ENCODE assay signal across 8 mouse cellular contexts in the genomic region with DNA sequence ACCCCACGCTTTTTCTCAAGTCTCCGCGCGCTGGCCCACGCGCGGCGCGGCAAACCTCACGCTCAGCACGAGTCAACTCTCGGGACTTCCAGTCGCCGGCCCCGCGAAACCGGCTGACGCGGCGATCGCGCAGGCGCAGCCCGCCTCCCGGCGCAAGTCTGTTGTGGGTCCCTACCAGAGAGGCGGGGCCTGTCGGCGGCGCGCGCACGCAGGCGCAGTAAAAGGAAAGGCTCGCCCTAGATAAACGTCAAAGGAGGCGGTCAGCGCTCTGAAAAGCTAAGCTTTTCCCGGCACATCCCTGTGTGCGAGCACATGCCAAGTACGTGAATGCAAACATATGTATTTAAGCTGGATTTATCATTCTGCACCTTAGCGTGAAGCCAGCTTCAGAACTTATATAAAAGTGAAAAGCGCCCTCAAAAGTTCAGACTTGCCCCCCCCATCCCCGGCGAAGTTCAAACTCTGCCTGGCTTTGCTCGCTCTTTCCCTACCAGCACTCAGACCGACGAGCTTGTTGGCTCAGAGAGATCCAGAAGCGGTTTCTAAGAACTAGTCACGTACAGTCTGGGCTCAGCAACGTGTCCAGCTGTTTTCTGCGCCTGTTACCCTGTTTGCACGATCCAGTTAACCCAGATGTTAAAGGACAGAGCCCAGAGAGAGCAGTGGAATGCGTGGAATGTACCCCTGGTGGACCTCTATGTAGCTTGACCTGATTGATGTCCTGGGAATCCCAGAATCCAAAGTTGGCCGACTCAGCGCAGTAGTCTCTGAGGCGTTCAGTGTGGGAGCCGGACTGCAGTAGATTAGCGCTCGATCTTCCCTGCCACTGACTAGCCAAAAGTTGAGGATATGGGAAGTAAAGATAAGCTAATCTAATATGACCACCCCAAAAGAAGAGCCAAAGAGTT. TPM values are rescaled to one million over a fixed set of nuclear protein-coding genes. Genes with fewer than 3 reads are reported as not detected.
DNase-seq lines count a peak whose midpoint lies in the region; ATAC-seq and TF ChIP-seq lines count a peak whose summit lies in the region.

Gene Pelo (minus strand): TSS at position 118 of the 908 bp plus-strand sequence.

- in situ Hi-C loops in ES-E14 (cut with MboI; ENCODE audit: low sequenced_read_pairs in 2 of 2, unreplicated experiment in 2 of 2), result no loop called here

- 1% methylated on average over 60 of the region's 60 CpGs for WGBS in forebrain, embryonic 16.5 days
- under 1% methylated on average over 60 of the region's 60 CpGs for WGBS in lung, embryonic 14.5 days
- WGBS in olfactory bulb, adult 2 months, result under 1% methylated on average over 60 of the region's 60 CpGs
- WGBS in thymus, adult 2 months, result under 1% methylated on average over 60 of the region's 60 CpGs

- no peaks in the 10 kb centered on the region for H3K9me3 ChIP-seq in ES-E14 (ENCODE audit: control insufficient read depth, insufficient read depth, low read depth, low read length)
- 0 out of 2 replicates have a peak, but pooled peaks cover 2% of the 10 kb centered on the region for H3K9me3 ChIP-seq in forebrain, embryonic 16.5 days (ENCODE audit: control insufficient read depth, low read length)
- H3K9me3 ChIP-seq in lung, embryonic 14.5 days (ENCODE audit: low read depth, low read length), result no peaks in the 10 kb centered on the region

- peak within 1 kb of the TSS; percentile 77 for H3K9ac ChIP-seq in ES-E14 (ENCODE audit: insufficient read depth, low read depth, low read length, poor library complexity, severe bottlenecking)
- H3K9ac ChIP-seq in forebrain, embryonic 16.5 days (replicated peaks; ENCODE audit: low read depth, low read length), result peak within 1 kb of the TSS; percentile 70
- peak within 1 kb of the TSS; percentile 77 for H3K9ac ChIP-seq in lung, embryonic 14.5 days

- H3K36me3 ChIP-seq in ES-E14 (ENCODE audit: control insufficient read depth, insufficient read depth, low read length, poor library complexity, severe bottlenecking), result peaks cover 11% of the 10 kb centered on the region
- H3K36me3 ChIP-seq in forebrain, embryonic 16.5 days (ENCODE audit: control insufficient read depth, insufficient read depth), result peaks cover 10% of the 10 kb centered on the region
- H3K36me3 ChIP-seq in lung, embryonic 14.5 days (ENCODE audit: insufficient read depth), result peaks cover 19% of the 10 kb centered on the region
- H3K36me3 ChIP-seq in thymus, adult 2 months (ENCODE audit: control insufficient read depth, insufficient read depth, low read length), result no peaks in the 10 kb centered on the region

- peak; percentile 63 for DNase-seq in ES-E14 (ENCODE audit: low read depth, low spot score)
- DNase-seq in cerebellum, adult 11-12 months, result peak; percentile 94
- DNase-seq in heart, postnatal 36 days, result peak; percentile 95 to 97
- peak; percentile 95 for DNase-seq in layer of hippocampus, adult 2 months (ENCODE audit: low spot score in 2 of 2)
- DNase-seq in lung, embryonic 14.5 days, result peak; percentile 97
- peak; percentile 95 for DNase-seq in thymus, adult 2 months

- peak within 1 kb of the TSS; percentile 70 to 74 for H3K4me3 ChIP-seq in ES-E14 (ENCODE audit: insufficient read depth in 1 of 2, low read depth in 1 of 2, low read length in 2 of 2, poor library complexity in 1 of 2, severe bottlenecking in 1 of 2)
- H3K4me3 ChIP-seq in forebrain, embryonic 16.5 days (replicated peaks; ENCODE audit: low read length), result peak within 1 kb of the TSS; percentile 68
- peak within 1 kb of the TSS; percentile 79 for H3K4me3 ChIP-seq in layer of hippocampus, adult 2 months
- peak within 1 kb of the TSS; percentile 69 for H3K4me3 ChIP-seq in lung, embryonic 14.5 days (ENCODE audit: low read depth, low read length)
- peak within 1 kb of the TSS; percentile 57 for H3K4me3 ChIP-seq in olfactory bulb, adult 2 months (ENCODE audit: insufficient read depth, low read depth, low read length)
- peak within 1 kb of the TSS; percentile 66 for H3K4me3 ChIP-seq in thymus, adult 2 months (ENCODE audit: control insufficient read depth, insufficient read depth, low read length)

- H3K4me2 ChIP-seq in forebrain, embryonic 16.5 days (ENCODE audit: low read length), result peak within 1 kb of the TSS; percentile 99
- H3K4me2 ChIP-seq in lung, embryonic 14.5 days, result peak within 1 kb of the TSS; percentile 97

- intact Hi-C loops in heart, postnatal 36 days (cut with DNase I), result no loop called here

- peak; percentile 85 for TF ChIP-seq POLR2A in olfactory bulb, adult 2 months (IDR thresholded peaks at IDR 0.05; ENCODE audit: insufficient read depth, low read depth, low read length)
- peak; percentile 82 for TF ChIP-seq POLR2A in thymus, adult 2 months (IDR thresholded peaks at IDR 0.05; ENCODE audit: control insufficient read depth, extremely low read depth, insufficient read depth, low read length, poor library complexity)

- TF ChIP-seq CTCF in layer of hippocampus, adult 2 months (conservative IDR thresholded peaks at IDR 0.05), result no peak
- TF ChIP-seq CTCF in lung, embryonic 14.5 days (IDR thresholded peaks at IDR 0.05; ENCODE audit: low read depth), result no peak
- no peak for TF ChIP-seq CTCF in olfactory bulb, adult 2 months (IDR thresholded peaks at IDR 0.05; ENCODE audit: insufficient read depth, low read depth, low read length)
- TF ChIP-seq CTCF in thymus, adult 2 months (IDR thresholded peaks at IDR 0.05; ENCODE audit: borderline replicate concordance, control insufficient read depth, extremely low read depth, insufficient read depth, low read length, poor library complexity), result 0 out of 2 replicates have a peak, but pooled peaks have one; percentile 49

- H3K4me1 ChIP-seq in ES-E14 (ENCODE audit: control insufficient read depth in 2 of 2, insufficient read depth in 2 of 2, low read length in 2 of 2, poor library complexity in 1 of 2), result peaks cover 0 to 12% of the 10 kb centered on the region in 2 experiments; a peak in 1 of 4 replicates
- peaks cover 15% of the 10 kb centered on the region for H3K4me1 ChIP-seq in forebrain, embryonic 16.5 days (replicated peaks; ENCODE audit: control insufficient read depth, insufficient read depth, low read length)
- peaks cover 12% of the 10 kb centered on the region for H3K4me1 ChIP-seq in lung, embryonic 14.5 days (ENCODE audit: insufficient read depth)
- H3K4me1 ChIP-seq in olfactory bulb, adult 2 months (ENCODE audit: control insufficient read depth, insufficient read depth, low read length), result peaks cover 10% of the 10 kb centered on the region; the same call in 1 of the 2 replicates
- peaks cover 15% of the 10 kb centered on the region for H3K4me1 ChIP-seq in thymus, adult 2 months (replicated peaks; ENCODE audit: control insufficient read depth, insufficient read depth, low read length)

- H3K27me3 ChIP-seq in forebrain, embryonic 16.5 days (replicated peaks; ENCODE audit: control insufficient read depth, insufficient read depth, low read length), result no peaks in the 10 kb centered on the region
- no peaks in the 10 kb centered on the region for H3K27me3 ChIP-seq in lung, embryonic 14.5 days (ENCODE audit: insufficient read depth, low read length)
- no peaks in the 10 kb centered on the region for H3K27me3 ChIP-seq in thymus, adult 2 months (ENCODE audit: control insufficient read depth, insufficient read depth, low read length)

- no peak within 1 kb of the TSS; the same call in 1 of the 2 replicates for H3K27ac ChIP-seq in ES-E14 (ENCODE audit: insufficient read depth, low read depth, low read length, poor library complexity, severe bottlenecking)
- H3K27ac ChIP-seq in forebrain, embryonic 16.5 days (ENCODE audit: low read length), result peak within 1 kb of the TSS; percentile 30; the same call in 1 of the 2 replicates
- H3K27ac ChIP-seq in layer of hippocampus, adult 2 months, result peak within 1 kb of the TSS; percentile 81
- H3K27ac ChIP-seq in lung, embryonic 14.5 days (ENCODE audit: low read depth), result peak within 1 kb of the TSS; percentile 93
- no peak within 1 kb of the TSS; the same call in 1 of the 2 replicates for H3K27ac ChIP-seq in olfactory bulb, adult 2 months (ENCODE audit: insufficient read depth, low read depth, low read length)
- peak within 1 kb of the TSS; percentile 36; the same call in 1 of the 2 replicates for H3K27ac ChIP-seq in thymus, adult 2 months (ENCODE audit: control insufficient read depth, insufficient read depth, low read length)

- ATAC-seq in forebrain, embryonic 16.5 days, result peak; percentile 98
- peak; percentile 95 for ATAC-seq in lung, embryonic 14.5 days (ENCODE audit: insufficient read depth)

TF ChIP-seq in ES-E14, 5 proteins besides CTCF, POLR2A, EP300 and RAD21:
- TF ChIP-seq HCFC1 (IDR thresholded peaks at IDR 0.05; ENCODE audit: borderline replicate concordance, insufficient read depth, low read length) (no peak), ZC3H11A (IDR thresholded peaks at IDR 0.05; ENCODE audit: borderline replicate concordance, low read depth, low read length) (no peak), CHD2 (IDR thresholded peaks at IDR 0.05; ENCODE audit: low read depth, low read length) (no peak), ZNF384 (IDR thresholded peaks at IDR 0.05; ENCODE audit: low read depth, low read length) (no peak), MAFK (IDR thresholded peaks at IDR 0.05; ENCODE audit: insufficient read depth, low read depth, low read length) (no peak)
TF ChIP-seq in ES-E14: peak in this region for 0.

RNA-seq across cellular contexts. Expression of gene Pelo, which starts in this region (rescaled TPM):
- 16.8 and 24.1 TPM in 2 replicates for total RNA-seq in ES-E14 (2012; rRNA removed)
- 4.2 and 4.5 TPM in 2 replicates for polyA plus RNA-seq in forebrain, embryonic 16.5 days (2015; fragmentation: Nextera tagmentation; extraction: Ambion mirVana)
- 10 to 100 TPM; 17.2 to 17.8 TPM for total RNA-seq in heart, postnatal 36 days (2021)
- 10 to 100 TPM; 19.8 to 22.5 TPM for total RNA-seq in layer of hippocampus, adult 2 months (2021)
- 6.6 and 7.0 TPM in 2 replicates for polyA plus RNA-seq in lung, embryonic 14.5 days (2014; fragmentation: Nextera tagmentation; extraction: Ambion mirVana)
- polyA plus RNA-seq in olfactory bulb, adult 2 months (2012; ENCODE audit: insufficient read depth, insufficient read length, low replicate concordance, missing spikeins), result not detected in 2 replicates
- 21.1 and 23.0 TPM in 2 replicates for polyA plus RNA-seq in thymus, adult 2 months (2012; rRNA removed)

Comparison
In these comparisons a context has a peak if more than half of its experiments do, and no peak if none do; other contexts are left out.
1. H3K27ac ChIP-seq: peak in forebrain, embryonic 16.5 days (single experiment), layer of hippocampus, adult 2 months (single experiment), lung, embryonic 14.5 days (single experiment) and thymus, adult 2 months (single experiment); none in ES-E14 (single experiment) and olfactory bulb, adult 2 months (single experiment).
2. Peak in every context shown above with its lines, with median percentiles within 50 percentile points of each other: DNase-seq, H3K4me3 ChIP-seq and H3K9ac ChIP-seq.